Mouse (Mus musculus): ENCODE results near the gene Smc3. TPM values are rescaled to one million over a fixed set of nuclear protein-coding genes. Genes with fewer than 3 reads are reported as not detected.

The Smc3 gene
- total and polyA plus RNA-seq, 3 experiments = 45.7 to 76.3 (median 56.0) TPM

- Histone ChIP-seq H3K36me3 (replicated peaks in 1 of 2; ENCODE audit: control insufficient read depth in 1 of 2, insufficient read depth in 1 of 2, low read length in 1 of 2) (no peaks in the 10 kb centered on the region), H3K4me3 (replicated peaks in 1 of 3; ENCODE audit: low read depth in 2 of 3, low read length in 2 of 3, poor library complexity in 1 of 3) (no peak overlapping the region), H3K9me3 (replicated peaks; ENCODE audit: low read length) (no peaks in the 10 kb centered on the region), H3K9ac (ENCODE audit: insufficient read depth, low read depth) (no peak overlapping the region), H3K4me2 (ENCODE audit: insufficient read depth, low read depth, poor library complexity, severe bottlenecking) (no peak overlapping the region), H3K79me2 (replicated peaks; ENCODE audit: control insufficient read depth, extremely low read depth, insufficient read depth, poor library complexity, severe bottlenecking) (no peaks in the 10 kb centered on the region), H3K27ac (ENCODE audit: insufficient read depth, low read depth) (no peak overlapping the region), H3K4me1 (ENCODE audit: control insufficient read depth in 1 of 2, insufficient read depth in 2 of 2) (peaks cover 7 to 23% of the 10 kb centered on the region in 2 experiments), H3K27me3 (replicated peaks) (no peaks in the 10 kb centered on the region)
- no peak for DNase-seq (ENCODE audit: extremely low read depth)
- in situ Hi-C loops (cut with MboI; ENCODE audit: low pct_ligation_motif_present, low pct_unique_long_range_greater_than_20kb, low sequenced_read_pairs) = no loop called here
- dilution Hi-C loops (cut with MboI; ENCODE audit: extremely low pct_ligation_motif_present, extremely low pct_unique_long_range_greater_than_20kb, low sequenced_read_pairs) = no loop called here
- TF ChIP-seq CTCF (conservative IDR thresholded peaks at IDR 0.05 in 1 of 2, IDR thresholded peaks at IDR 0.05 in 1 of 2; ENCODE audit: low read depth in 2 of 2, low read length in 2 of 2) = no peak
- TF ChIP-seq POLR2AphosphoS2 (IDR thresholded peaks at IDR 0.05; ENCODE audit: low read depth, low read length) = no peak
- no peak for TF ChIP-seq NRF1 (IDR thresholded peaks at IDR 0.05; ENCODE audit: low read depth, low read length)
- TF ChIP-seq JUND (conservative IDR thresholded peaks at IDR 0.05; ENCODE audit: low read depth, low read length) = no peak
- TF ChIP-seq HCFC1 (IDR thresholded peaks at IDR 0.05; ENCODE audit: low read depth, low read length) = no peak
- TF ChIP-seq MAX (IDR thresholded peaks at IDR 0.05; ENCODE audit: low read length) = no peak
- TF ChIP-seq RCOR1 (conservative IDR thresholded peaks at IDR 0.05; ENCODE audit: low read depth, low read length) = no peak
- TF ChIP-seq KAT2A (IDR thresholded peaks at IDR 0.05; ENCODE audit: insufficient replicate concordance, low read length) = no peak
- no peak for TF ChIP-seq ZKSCAN1 (IDR thresholded peaks at IDR 0.05; ENCODE audit: borderline replicate concordance, low read depth, low read length)
- no peak for TF ChIP-seq PAX5 (IDR thresholded peaks at IDR 0.05; ENCODE audit: low read length)
- TF ChIP-seq ELF1 (IDR thresholded peaks at IDR 0.05; ENCODE audit: low read depth, low read length) = no peak
- TF ChIP-seq MEF2A (IDR thresholded peaks at IDR 0.05; ENCODE audit: borderline replicate concordance, low read depth, low read length) = no peak
- TF ChIP-seq SMC3 (IDR thresholded peaks at IDR 0.05; ENCODE audit: low read depth, low read length) = no peak
- no peak for TF ChIP-seq POLR2A (IDR thresholded peaks at IDR 0.05; ENCODE audit: low read depth, low read length)
- no peak for TF ChIP-seq GABPA (IDR thresholded peaks at IDR 0.05; ENCODE audit: insufficient replicate concordance, low read depth, low read length)
- TF ChIP-seq ZNF384 (IDR thresholded peaks at IDR 0.05; ENCODE audit: low read depth, low read length) = no peak
- TF ChIP-seq E2F4 (IDR thresholded peaks at IDR 0.05; ENCODE audit: insufficient replicate concordance, low read depth, low read length) = no peak
- TF ChIP-seq ETS1 (conservative IDR thresholded peaks at IDR 0.05; ENCODE audit: low read depth, low read length) = no peak
These were observed 25.7 kb upstream of the Smc3 start for GRCm38 (mm10) chr19:53574546-53574945.

- H3K36me3 ChIP-seq (replicated peaks in 1 of 2; ENCODE audit: control insufficient read depth in 1 of 2, insufficient read depth in 1 of 2, low read length in 1 of 2) = no peaks in the 10 kb centered on the region
- H3K27ac ChIP-seq (ENCODE audit: insufficient read depth, low read depth) = no peak overlapping the region
- no peaks in the 10 kb centered on the region for H3K9me3 ChIP-seq (replicated peaks; ENCODE audit: low read length)
- H3K4me1 ChIP-seq (ENCODE audit: control insufficient read depth in 1 of 2, insufficient read depth in 2 of 2) = peaks cover 4 to 16% of the 10 kb centered on the region in 2 experiments
- in situ Hi-C loops (cut with MboI; ENCODE audit: low pct_ligation_motif_present, low pct_unique_long_range_greater_than_20kb, low sequenced_read_pairs) (loop anchor here (25.0 kb wide), 1 partner anchor 313 kb away; no protein-coding TSS in a partner anchor), dilution Hi-C loops (cut with MboI; ENCODE audit: extremely low pct_ligation_motif_present, extremely low pct_unique_long_range_greater_than_20kb, low sequenced_read_pairs) (no loop called here)
- no peaks in the 10 kb centered on the region for H3K79me2 ChIP-seq (replicated peaks; ENCODE audit: control insufficient read depth, extremely low read depth, insufficient read depth, poor library complexity, severe bottlenecking)
- H3K4me2 ChIP-seq (ENCODE audit: insufficient read depth, low read depth, poor library complexity, severe bottlenecking) = no peak overlapping the region
- no peaks in the 10 kb centered on the region for H3K27me3 ChIP-seq (replicated peaks)
- H3K9ac ChIP-seq (ENCODE audit: insufficient read depth, low read depth) = no peak overlapping the region
- no peak for TF ChIP-seq RAD21 (IDR thresholded peaks at IDR 0.05; ENCODE audit: low read depth, low read length)
- no peak for TF ChIP-seq MEF2A (IDR thresholded peaks at IDR 0.05; ENCODE audit: borderline replicate concordance, low read depth, low read length)
- no peak for TF ChIP-seq CHD2 (IDR thresholded peaks at IDR 0.05; ENCODE audit: low read length)
- no peak for TF ChIP-seq TBP (conservative IDR thresholded peaks at IDR 0.05; ENCODE audit: low read depth, low read length)
- no peak for TF ChIP-seq JUND (conservative IDR thresholded peaks at IDR 0.05; ENCODE audit: low read depth, low read length)
- no peak for TF ChIP-seq USF2 (conservative IDR thresholded peaks at IDR 0.05; ENCODE audit: low read depth, low read length)
- no peak for TF ChIP-seq USF1 (IDR thresholded peaks at IDR 0.05; ENCODE audit: low read depth, low read length)
- TF ChIP-seq MYC (IDR thresholded peaks at IDR 0.05; ENCODE audit: low read depth, low read length) = no peak
- TF ChIP-seq HCFC1 (IDR thresholded peaks at IDR 0.05; ENCODE audit: low read depth, low read length) = no peak
- no peak for TF ChIP-seq IRF4 (IDR thresholded peaks at IDR 0.05; ENCODE audit: low read depth, low read length)
- TF ChIP-seq BHLHE40 (IDR thresholded peaks at IDR 0.05; ENCODE audit: low read depth, low read length) = no peak
- H3K4me3 ChIP-seq (replicated peaks in 1 of 3; ENCODE audit: low read depth in 2 of 3, low read length in 2 of 3, poor library complexity in 1 of 3) = no peak overlapping the region
- no peak for DNase-seq (ENCODE audit: extremely low read depth)
These were observed 24.7 kb upstream of the Smc3 start for GRCm38 (mm10) chr19:53575296-53576010.

All from CH12.LX (cell line).